Mouse (Mus musculus) ES-E14 (cell line): ENCODE data around the gene Gjb3.

Experiments
- CHD2 ChIP-seq: IDR thresholded peaks from 2 replicates; pipeline ENCODE4 v1.6.1; 2014; ENCODE audit warnings: mild to moderate bottlenecking, low read depth, low read length, inconsistent platforms
- HCFC1 ChIP-seq: IDR thresholded peaks from 2 replicates; pipeline ENCODE4 v1.6.1; 2012; ENCODE audit warnings: low read length, inconsistent platforms, borderline replicate concordance; ENCODE audit not compliant: insufficient read depth
- MAFK ChIP-seq: IDR thresholded peaks from 2 replicates; pipeline ENCODE4 v1.6.1; 2014; ENCODE audit warnings: mild to moderate bottlenecking, low read depth, low read length, inconsistent platforms; ENCODE audit not compliant: insufficient read depth
- ZNF384 ChIP-seq: IDR thresholded peaks from 2 replicates; pipeline ENCODE4 v1.6.1; 2012; ENCODE audit warnings: low read depth, low read length, inconsistent platforms

DNA sequence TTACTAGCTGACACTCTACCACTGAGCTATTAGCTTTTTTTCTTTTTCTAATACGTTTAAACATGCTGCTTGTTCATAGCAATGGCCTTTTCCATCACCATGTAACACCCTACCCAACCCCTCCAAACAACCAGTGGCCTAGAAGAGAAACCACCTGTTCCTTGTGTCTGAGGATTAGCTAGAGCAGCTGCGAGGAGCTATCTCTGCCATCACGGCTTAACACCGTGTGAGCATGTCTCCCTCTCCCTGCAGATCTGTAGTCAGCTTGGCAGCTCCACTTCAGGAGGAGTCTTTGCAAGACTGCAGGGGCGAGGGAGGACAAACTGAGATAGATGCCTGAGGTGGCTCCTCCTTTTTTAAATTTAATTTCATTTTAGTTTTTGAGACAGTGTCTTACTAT lies 30.1 kb downstream of the Gjb3 start:
- TF ChIP-seq ZNF384 (no peak), MAFK (no peak), CHD2 (no peak), HCFC1 (no peak)
